Mouse (Mus musculus): ENCODE measurements around the gene Bcl7a. TPM values are rescaled to one million over a fixed set of nuclear protein-coding genes. Genes with fewer than 3 reads are reported as not detected.
A peak's percentile ranks its signal among the peaks of the same experiment; 100 is the strongest.

The Bcl7a gene
- total and polyA plus RNA-seq, 2 experiments from 2014 or later: 25.6 to 42.6 TPM

GRCm38 (mm10) chr5:123394957-123395881, 51.6 kb downstream of the Bcl7a start:
- peak; percentile 38; the same call in 1 of the 2 replicates for ATAC-seq
- H3K9ac ChIP-seq (replicated peaks; ENCODE audit: low read length): peak overlapping the region; percentile 84
- H3K36me3 ChIP-seq (ENCODE audit: insufficient read depth, low read length): no peaks in the 10 kb centered on the region
- under 1% methylated on average over 64 of the region's 65 CpGs for WGBS
- peak overlapping the region; percentile 68 for H3K4me3 ChIP-seq (ENCODE audit: low read length)
- TF ChIP-seq CTCF (IDR thresholded peaks at IDR 0.05; ENCODE audit: low read depth): no peak; the same call in 1 of the 2 replicates
- no peaks in the 10 kb centered on the region for H3K9me3 ChIP-seq (ENCODE audit: low read length)
- peak; percentile 20 for DNase-seq (ENCODE audit: low spot score)
- H3K27me3 ChIP-seq (ENCODE audit: insufficient read depth, low read length): no peaks in the 10 kb centered on the region
- peak overlapping the region; percentile 84 for H3K4me2 ChIP-seq (ENCODE audit: low read depth, low read length)
- peak overlapping the region; percentile 65 for H3K27ac ChIP-seq
- peaks cover 28% of the 10 kb centered on the region for H3K4me1 ChIP-seq (ENCODE audit: insufficient read depth, low read length)

- H3K9ac ChIP-seq (replicated peaks; ENCODE audit: low read length): peak overlapping the region; percentile 84
- H3K36me3 ChIP-seq (ENCODE audit: insufficient read depth, low read length): no peaks in the 10 kb centered on the region
- WGBS: 42% methylated on average over 8 of the region's 8 CpGs
- peak overlapping the region; percentile 84 for H3K4me2 ChIP-seq (ENCODE audit: low read depth, low read length)
- no peaks in the 10 kb centered on the region for H3K9me3 ChIP-seq (ENCODE audit: low read length)
- no peak for TF ChIP-seq CTCF (IDR thresholded peaks at IDR 0.05; ENCODE audit: low read depth)
- no peak for ATAC-seq
- H3K4me3 ChIP-seq (ENCODE audit: low read length): peak overlapping the region; percentile 68
- H3K4me1 ChIP-seq (ENCODE audit: insufficient read depth, low read length): peaks cover 28% of the 10 kb centered on the region
- DNase-seq (ENCODE audit: low spot score): no peak
- no peak overlapping the region for H3K27ac ChIP-seq
- H3K27me3 ChIP-seq (ENCODE audit: insufficient read depth, low read length): no peaks in the 10 kb centered on the region
Observed at GRCm38 (mm10) chr5:123396901-123397464, 53.3 kb downstream of the Bcl7a start.

- no peak for ATAC-seq
- Histone ChIP-seq H3K4me2 (ENCODE audit: low read depth, low read length) (peak overlapping the region; percentile 84), H3K9me3 (ENCODE audit: low read length) (no peaks in the 10 kb centered on the region), H3K36me3 (ENCODE audit: insufficient read depth, low read length) (no peaks in the 10 kb centered on the region), H3K4me3 (ENCODE audit: low read length) (no peak overlapping the region), H3K27ac (no peak overlapping the region), H3K4me1 (ENCODE audit: insufficient read depth, low read length) (peaks cover 28% of the 10 kb centered on the region), H3K9ac (replicated peaks; ENCODE audit: low read length) (no peak overlapping the region), H3K27me3 (ENCODE audit: insufficient read depth, low read length) (no peaks in the 10 kb centered on the region)
- TF ChIP-seq CTCF (IDR thresholded peaks at IDR 0.05; ENCODE audit: low read depth): no peak
- 80% methylated on average over 11 of the region's 11 CpGs for WGBS
- no peak for DNase-seq (ENCODE audit: low spot score)
Observed at GRCm38 (mm10) chr5:123397786-123398185, 54.2 kb downstream of the Bcl7a start.

- TF ChIP-seq CTCF (IDR thresholded peaks at IDR 0.05; ENCODE audit: low read depth): no peak
- Histone ChIP-seq H3K4me2 (ENCODE audit: low read depth, low read length) (no peak overlapping the region), H3K4me1 (ENCODE audit: insufficient read depth, low read length) (peaks cover 28% of the 10 kb centered on the region), H3K27me3 (ENCODE audit: insufficient read depth, low read length) (no peaks in the 10 kb centered on the region), H3K36me3 (ENCODE audit: insufficient read depth, low read length) (no peaks in the 10 kb centered on the region), H3K27ac (no peak overlapping the region), H3K4me3 (ENCODE audit: low read length) (no peak overlapping the region), H3K9ac (replicated peaks; ENCODE audit: low read length) (no peak overlapping the region), H3K9me3 (ENCODE audit: low read length) (no peaks in the 10 kb centered on the region)
- ATAC-seq (no peak), DNase-seq (ENCODE audit: low spot score) (no peak)
- 93% methylated on average over 4 of the region's 4 CpGs for WGBS
Observed at GRCm38 (mm10) chr5:123398856-123399498, 55.3 kb downstream of the Bcl7a start.

GRCm38 (mm10) chr5:123404480-123404879, 60.8 kb downstream of the Bcl7a start:
- H3K9ac ChIP-seq (replicated peaks; ENCODE audit: low read length): no peak overlapping the region
- 0 out of 2 replicates have a peak, but pooled peaks cover 5% of the 10 kb centered on the region for H3K4me1 ChIP-seq (ENCODE audit: insufficient read depth, low read length)
- H3K27me3 ChIP-seq (ENCODE audit: insufficient read depth, low read length): no peaks in the 10 kb centered on the region
- no peak overlapping the region for H3K4me2 ChIP-seq (ENCODE audit: low read depth, low read length)
- no peaks in the 10 kb centered on the region for H3K9me3 ChIP-seq (ENCODE audit: low read length)
- 93% methylated on average over 3 of the region's 3 CpGs for WGBS
- ATAC-seq (no peak), DNase-seq (ENCODE audit: low spot score) (no peak)
- no peak overlapping the region for H3K27ac ChIP-seq
- TF ChIP-seq CTCF (IDR thresholded peaks at IDR 0.05; ENCODE audit: low read depth): no peak
- no peaks in the 10 kb centered on the region for H3K36me3 ChIP-seq (ENCODE audit: insufficient read depth, low read length)
- H3K4me3 ChIP-seq (ENCODE audit: low read length): no peak overlapping the region

GRCm38 (mm10) chr5:123406952-123407351, 63.3 kb downstream of the Bcl7a start:
- no peak for TF ChIP-seq CTCF (IDR thresholded peaks at IDR 0.05; ENCODE audit: low read depth)
- Histone ChIP-seq H3K9me3 (ENCODE audit: low read length) (no peaks in the 10 kb centered on the region), H3K4me3 (ENCODE audit: low read length) (no peak overlapping the region), H3K9ac (replicated peaks; ENCODE audit: low read length) (no peak overlapping the region), H3K36me3 (ENCODE audit: insufficient read depth, low read length) (no peaks in the 10 kb centered on the region), H3K27me3 (ENCODE audit: insufficient read depth, low read length) (no peaks in the 10 kb centered on the region), H3K4me1 (ENCODE audit: insufficient read depth, low read length) (0 out of 2 replicates have a peak, but pooled peaks cover 5% of the 10 kb centered on the region), H3K4me2 (ENCODE audit: low read depth, low read length) (no peak overlapping the region), H3K27ac (no peak overlapping the region)
- WGBS: 54% methylated on average over 2 of the region's 2 CpGs
- DNase-seq (ENCODE audit: low spot score) (no peak), ATAC-seq (no peak)
